11 mouse cellular contexts compared by ENCODE assay signal in the genomic region with DNA sequence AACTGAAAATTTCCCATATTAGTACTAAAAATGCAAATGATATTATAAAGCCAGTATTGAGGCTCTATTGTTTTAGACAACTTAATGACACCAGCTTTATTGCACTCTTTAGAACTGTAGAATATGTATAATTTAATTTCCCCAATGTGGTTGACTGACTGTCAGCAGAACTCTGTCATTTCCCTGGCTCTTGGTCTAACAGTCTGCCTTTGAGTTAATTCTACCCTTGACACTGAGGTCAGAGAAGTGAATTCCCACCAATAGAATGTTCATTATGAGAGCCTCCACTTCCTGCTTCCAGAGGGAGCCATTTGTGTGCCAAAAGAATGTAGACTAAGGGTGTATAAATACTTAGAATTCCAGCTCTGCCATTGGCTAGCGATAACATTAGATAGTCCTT.
"Had no signal": no experiment of that assay in that cellular context is flagged by ENCODE, and none has a peak within 500 bp of the region (broad histone marks: within the 10 kb centered on the region; RNA-seq: fewer than 3 reads in every experiment).

No protein-coding gene starts in this region.

- H3K27ac ChIP-seq: limb, embryonic 13.5 days; liver, embryonic 14.5 days; midbrain, embryonic 15.5 days had no signal

- ATAC-seq: intestine, postnatal 0 days; midbrain, embryonic 15.5 days had no signal

- H3K27me3 ChIP-seq: limb, embryonic 13.5 days; midbrain, embryonic 15.5 days had no signal

- H3K4me1 ChIP-seq: midbrain, embryonic 15.5 days had no signal

- H3K4me2 ChIP-seq: limb, embryonic 13.5 days; midbrain, embryonic 15.5 days had no signal

- DNase-seq: kidney, adult 8-10 months; kidney, postnatal 36 days; left cerebral cortex, postnatal 4 days; lung, adult 2 months; lung, postnatal 14 days; right cerebral cortex, postnatal 14 days; thymus, postnatal 4 days had no signal

- H3K36me3 ChIP-seq: limb, embryonic 13.5 days had no signal

- H3K9me3 ChIP-seq: limb, embryonic 13.5 days; midbrain, embryonic 15.5 days had no signal

- H3K9ac ChIP-seq: limb, embryonic 13.5 days; liver, embryonic 14.5 days; midbrain, embryonic 15.5 days had no signal

- H3K4me3 ChIP-seq: limb, embryonic 13.5 days; midbrain, embryonic 15.5 days had no signal
